Mouse (Mus musculus) bone marrow macrophage, adult 2 months (primary cell): ENCODE results near the gene Edn1.

Source experiments
- CTCF ChIP-seq: IDR thresholded peaks from 2 replicates; pipeline ENCODE4 v1.5.1; 2012; ENCODE audit warnings: low read depth, mild to moderate bottlenecking, low read length, moderate library complexity
- POLR2A ChIP-seq: IDR thresholded peaks from 2 replicates; pipeline ENCODE4 v1.6.1; 2012; ENCODE audit warnings: mild to moderate bottlenecking, low read depth, low read length, borderline replicate concordance

DNA sequence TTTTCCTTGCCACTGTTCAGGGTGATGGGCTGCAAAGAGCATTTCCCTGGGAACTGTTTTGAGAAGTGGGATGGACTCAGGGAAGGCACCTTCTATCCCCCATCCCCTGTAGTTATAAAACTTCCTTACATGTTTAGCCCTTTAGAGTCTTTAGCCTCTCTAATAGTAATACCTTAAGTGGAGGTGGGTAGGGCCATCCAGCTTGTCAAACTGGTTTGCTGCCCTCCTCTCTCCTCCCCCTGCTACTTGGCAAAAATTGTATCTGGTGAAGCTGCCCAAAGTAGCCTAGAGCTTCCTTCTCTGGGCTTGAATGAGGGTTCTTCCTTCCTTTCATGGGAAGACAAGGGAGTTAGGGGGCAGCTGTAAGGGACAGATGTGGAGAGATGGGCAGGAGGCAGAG is 2.5 kb upstream of the Edn1 start:
- TF ChIP-seq POLR2A (no peak), CTCF (no peak)
